Mouse (Mus musculus) limb, embryonic 10.5 days (tissue): ENCODE results near the gene Ift80. TPM values are rescaled to one million over a fixed set of nuclear protein-coding genes. Genes with fewer than 3 reads are reported as not detected.

Source experiments
- DNase-seq: peaks from one replicate; pipeline ENCODE4 v3.0.0-alpha.2; 2017; ENCODE audit warnings: low spot score
- H3K27ac ChIP-seq: fragments of 300-500 bp; sonication (generic); 2 replicates; pipeline ENCODE4 v1.5.1; 2016; ENCODE audit warnings: mild to moderate bottlenecking
- H3K27me3 ChIP-seq: fragments of 300-500 bp; sonication (generic); 2 replicates; pipeline ENCODE4 v1.6.1; 2016; ENCODE audit warnings: low read depth, mild to moderate bottlenecking; ENCODE audit not compliant: poor library complexity, severe bottlenecking
- H3K36me3 ChIP-seq: fragments of 300-500 bp; sonication (generic); 2 replicates; pipeline ENCODE4 v1.6.1; 2016; ENCODE audit warnings: mild to moderate bottlenecking, moderate library complexity
- H3K4me1 ChIP-seq: fragments of 300-500 bp; sonication (generic); 2 replicates; pipeline ENCODE4 v1.6.1; 2016
- H3K4me3 ChIP-seq: fragments of 300-500 bp; sonication (generic); 2 replicates; pipeline ENCODE4 v1.5.1; 2016; ENCODE audit warnings: mild to moderate bottlenecking, moderate library complexity
- H3K9me3 ChIP-seq: fragments of 300-500 bp; sonication (generic); replicated peaks from 2 replicates; pipeline ENCODE4 v1.6.1; 2016; ENCODE audit warnings: mild to moderate bottlenecking
- WGBS: fragments of 180-500 bp; shearing (Covaris S2); methylation state at CpG from one replicate; pipeline ENCODE4 v1.1.7; 2016; 5-methylcytosine and 5-hydroxymethylcytosine counted together
- polyA plus RNA-seq: library from polyadenylated mRNA; unstranded; fragments of >200 nt; fragmentation: Nextera tagmentation; extraction: Ambion mirVana; gene quantifications from 2 replicates; pipeline ENCODE4 v1.2.1, GENCODE M21; 2016

Gene Ift80
- polyA plus RNA-seq = 16.8 and 19.6 TPM in 2 replicates

- peak; percentile 94 for DNase-seq
- WGBS = under 1% methylated on average over 74 of the region's 76 CpGs
- Histone ChIP-seq H3K4me3 (peak within 1 kb of the TSS; percentile 99), H3K27ac (peak within 1 kb of the TSS; percentile 95), H3K36me3 (peaks cover 20% of the 10 kb centered on the region), H3K27me3 (no peaks in the 10 kb centered on the region), H3K4me1 (peaks cover 12% of the 10 kb centered on the region), H3K9me3 (no peaks in the 10 kb centered on the region)
Measured at GRCm38 (mm10) chr3:69004437-69005337, at the start of gene Ift80, which contains the start of gene Smc4. Ift80 (minus strand) TSS chr3:69004570. Smc4 (plus strand) TSS chr3:69004738.

- no peak overlapping the region for H3K4me3 ChIP-seq
- no peaks in the 10 kb centered on the region for H3K36me3 ChIP-seq
- no peaks in the 10 kb centered on the region for H3K9me3 ChIP-seq
- DNase-seq = no peak
- H3K27me3 ChIP-seq = no peaks in the 10 kb centered on the region
- 91% methylated on average over 11 of the region's 11 CpGs for WGBS
- no peaks in the 10 kb centered on the region for H3K4me1 ChIP-seq
- no peak overlapping the region for H3K27ac ChIP-seq
Measured at GRCm38 (mm10) chr3:69051894-69052293, 47.5 kb upstream of the Ift80 start.

GRCm38 (mm10) chr3:69049011-69049410 is 44.6 kb upstream of the Ift80 start:
- H3K27me3 ChIP-seq = no peaks in the 10 kb centered on the region
- no peaks in the 10 kb centered on the region for H3K9me3 ChIP-seq
- no peak for DNase-seq
- no peak overlapping the region for H3K4me3 ChIP-seq
- 88% methylated on average over 6 of the region's 6 CpGs for WGBS
- no peak overlapping the region for H3K27ac ChIP-seq
- peaks cover 15% of the 10 kb centered on the region for H3K4me1 ChIP-seq
- no peaks in the 10 kb centered on the region for H3K36me3 ChIP-seq

GRCm38 (mm10) chr3:69047684-69048083 is 43.3 kb upstream of the Ift80 start:
- Histone ChIP-seq H3K4me3 (no peak overlapping the region), H3K4me1 (peaks cover 20% of the 10 kb centered on the region), H3K27ac (no peak overlapping the region), H3K27me3 (no peaks in the 10 kb centered on the region), H3K9me3 (no peaks in the 10 kb centered on the region), H3K36me3 (peaks cover 6% of the 10 kb centered on the region)
- no peak for DNase-seq
- 85% methylated on average over 4 of the region's 4 CpGs for WGBS

- Histone ChIP-seq H3K27me3 (no peaks in the 10 kb centered on the region), H3K27ac (no peak overlapping the region), H3K9me3 (no peaks in the 10 kb centered on the region), H3K4me1 (peaks cover 26% of the 10 kb centered on the region), H3K4me3 (no peak overlapping the region), H3K36me3 (peaks cover 17% of the 10 kb centered on the region)
- 57% methylated on average over 4 of the region's 4 CpGs for WGBS
- no peak for DNase-seq
Measured at GRCm38 (mm10) chr3:69046509-69046908, 42.1 kb upstream of the Ift80 start.

- Histone ChIP-seq H3K36me3 (peaks cover 24% of the 10 kb centered on the region), H3K27me3 (no peaks in the 10 kb centered on the region), H3K27ac (peak overlapping the region; percentile 100), H3K4me1 (peaks cover 32% of the 10 kb centered on the region), H3K4me3 (peak overlapping the region; percentile 95), H3K9me3 (no peaks in the 10 kb centered on the region)
- 29% methylated on average over 13 of the region's 13 CpGs for WGBS
- peak; percentile 55 for DNase-seq
Measured at GRCm38 (mm10) chr3:69045750-69046149, 41.4 kb upstream of the Ift80 start.

- Histone ChIP-seq H3K27me3 (no peaks in the 10 kb centered on the region), H3K27ac (peak overlapping the region; percentile 100), H3K9me3 (no peaks in the 10 kb centered on the region), H3K4me1 (peaks cover 36% of the 10 kb centered on the region), H3K4me3 (peak overlapping the region; percentile 95), H3K36me3 (peaks cover 28% of the 10 kb centered on the region)
- WGBS = 11% methylated on average over 9 of the region's 9 CpGs
- no peak for DNase-seq
Measured at GRCm38 (mm10) chr3:69045400-69045703, 41.0 kb upstream of the Ift80 start.

- peak; percentile 96 for DNase-seq
- WGBS = under 1% methylated on average over 80 of the region's 80 CpGs
- Histone ChIP-seq H3K27me3 (no peaks in the 10 kb centered on the region), H3K9me3 (no peaks in the 10 kb centered on the region), H3K4me1 (peaks cover 36% of the 10 kb centered on the region), H3K27ac (peak within 1 kb of the TSS; percentile 100), H3K4me3 (peak within 1 kb of the TSS; percentile 95), H3K36me3 (peaks cover 34% of the 10 kb centered on the region)
Measured at GRCm38 (mm10) chr3:69044645-69045399, 40.5 kb upstream of the Ift80 start, which contains the start of gene Trim59. Trim59 (minus strand) TSS chr3:69044755.

- Histone ChIP-seq H3K4me1 (peaks cover 36% of the 10 kb centered on the region), H3K27me3 (no peaks in the 10 kb centered on the region), H3K9me3 (no peaks in the 10 kb centered on the region), H3K36me3 (peaks cover 40% of the 10 kb centered on the region), H3K4me3 (peak overlapping the region; percentile 95), H3K27ac (peak overlapping the region; percentile 100)
- 0% methylated on average over 42 of the region's 42 CpGs for WGBS
- peak; percentile 79 for DNase-seq
Measured at GRCm38 (mm10) chr3:69044167-69044591, 39.8 kb upstream of the Ift80 start.

- no peaks in the 10 kb centered on the region for H3K9me3 ChIP-seq
- peak overlapping the region; percentile 34 for H3K4me3 ChIP-seq
- peaks cover 68% of the 10 kb centered on the region for H3K36me3 ChIP-seq
- no peaks in the 10 kb centered on the region for H3K27me3 ChIP-seq
- H3K4me1 ChIP-seq = peaks cover 36% of the 10 kb centered on the region
- 86% methylated on average over 5 of the region's 5 CpGs for WGBS
- no peak for DNase-seq
- H3K27ac ChIP-seq = no peak overlapping the region
Measured at GRCm38 (mm10) chr3:69041298-69041697, 36.9 kb upstream of the Ift80 start.

- WGBS = 94% methylated on average over 2 of the region's 2 CpGs
- DNase-seq = no peak
- Histone ChIP-seq H3K27ac (no peak overlapping the region), H3K4me3 (peak overlapping the region; percentile 34), H3K9me3 (no peaks in the 10 kb centered on the region), H3K27me3 (no peaks in the 10 kb centered on the region), H3K36me3 (peaks cover 80% of the 10 kb centered on the region), H3K4me1 (peaks cover 26% of the 10 kb centered on the region)
Measured at GRCm38 (mm10) chr3:69040105-69040504, 35.7 kb upstream of the Ift80 start.

GRCm38 (mm10) chr3:69026133-69026783 is 21.9 kb upstream of the Ift80 start:
- WGBS = 95% methylated on average over 1 of the region's 1 CpGs
- DNase-seq = no peak
- peaks cover 100% of the 10 kb centered on the region for H3K36me3 ChIP-seq

More at GRCm38 (mm10) chr3:69026133-69026783, 21.9 kb upstream of the Ift80 start:
- Histone ChIP-seq H3K9me3 (no peaks in the 10 kb centered on the region), H3K27me3 (no peaks in the 10 kb centered on the region), H3K4me1 (no peaks in the 10 kb centered on the region), H3K27ac (no peak overlapping the region), H3K4me3 (no peak overlapping the region)
